Mouse (Mus musculus) bone marrow, adult 2 months (tissue): ENCODE measurements around the gene Cth.

ENCODE experiments used
- CTCF ChIP-seq: fragments of 200-500 bp; IDR thresholded peaks from 2 replicates; pipeline ENCODE4 v1.5.1; 2011; ENCODE audit warnings: low read length, control low read depth; ENCODE audit not compliant: control insufficient read depth, insufficient read depth
- POLR2A ChIP-seq: fragments of 200-500 bp; IDR thresholded peaks from 2 replicates; pipeline ENCODE4 v1.6.1; 2011; ENCODE audit warnings: low read depth, mild to moderate bottlenecking, control low read depth, low read length, borderline replicate concordance; ENCODE audit not compliant: control insufficient read depth

GRCm38 (mm10) chr3:157928731-157929130 lies 3.9 kb upstream of the Cth start:
- no peak for TF ChIP-seq CTCF
- TF ChIP-seq POLR2A = no peak
